Mouse (Mus musculus): Measurements from ENCODE around the gene Olfr891. TPM values are rescaled to one million over a fixed set of nuclear protein-coding genes. Genes with fewer than 3 reads are reported as not detected.
"Not testable (repeated sequence)": the region's sequence is repeated elsewhere in the genome, so short reads cannot be mapped to it uniquely, and the experiment has no call there.

The Olfr891 gene
- total RNA-seq (2014; rRNA removed) (not detected in 2 replicates), polyA plus RNA-seq (2012; rRNA removed) (not detected in 2 replicates)

DNA sequence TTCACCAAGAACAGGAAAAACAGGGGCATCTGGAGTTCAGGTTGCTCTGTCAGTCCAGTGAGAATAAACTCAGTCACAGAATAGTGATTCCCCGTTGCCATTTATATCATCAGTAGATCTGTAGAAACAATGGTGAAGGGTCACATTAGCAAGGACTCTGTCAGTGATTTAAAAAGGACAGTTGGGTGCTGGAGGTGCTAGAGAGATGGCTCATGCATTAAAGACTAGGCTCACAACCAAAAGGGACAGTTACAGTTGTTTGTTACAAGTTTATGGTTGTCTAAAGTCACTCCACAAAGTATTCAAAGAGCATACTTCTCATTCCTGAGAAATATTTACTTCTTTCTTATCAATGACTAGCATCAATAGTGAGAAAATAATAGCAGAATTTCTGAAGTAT is at the start of gene Olfr891:
Gene Olfr891, minus strand, starts transcription at position 101 of the 400 bp plus-strand sequence.
- no peak within 1 kb of the TSS for H3K27ac ChIP-seq (replicated peaks; ENCODE audit: insufficient read depth, low read depth, low read length)
- 69% methylated on average over 1 of the region's 1 CpGs for WGBS
- no peaks in the 10 kb centered on the region for H3K27me3 ChIP-seq (ENCODE audit: control insufficient read depth, insufficient read depth, low read length)
- no peaks in the 10 kb centered on the region for H3K79me2 ChIP-seq (ENCODE audit: control insufficient read depth, insufficient read depth, low read length)
- no peaks in the 10 kb centered on the region for H3K36me3 ChIP-seq (ENCODE audit: control insufficient read depth, insufficient read depth, low read length)
- no peak within 1 kb of the TSS for H3K9ac ChIP-seq (ENCODE audit: low read depth, low read length)
- no peak within 1 kb of the TSS for H3K4me3 ChIP-seq (ENCODE audit: insufficient read depth, low read depth, low read length)
- no peak for DNase-seq (ENCODE audit: extremely low read depth, low read depth, low spot score)
- no peaks in the 10 kb centered on the region for H3K4me1 ChIP-seq (ENCODE audit: control insufficient read depth, insufficient read depth, low read length)
- TF ChIP-seq POLR2A (IDR thresholded peaks at IDR 0.05; ENCODE audit: extremely low read depth, insufficient read depth, low read length): no peak
- TF ChIP-seq CTCF (IDR thresholded peaks at IDR 0.05; ENCODE audit: low read depth, low read length): no peak

DNA sequence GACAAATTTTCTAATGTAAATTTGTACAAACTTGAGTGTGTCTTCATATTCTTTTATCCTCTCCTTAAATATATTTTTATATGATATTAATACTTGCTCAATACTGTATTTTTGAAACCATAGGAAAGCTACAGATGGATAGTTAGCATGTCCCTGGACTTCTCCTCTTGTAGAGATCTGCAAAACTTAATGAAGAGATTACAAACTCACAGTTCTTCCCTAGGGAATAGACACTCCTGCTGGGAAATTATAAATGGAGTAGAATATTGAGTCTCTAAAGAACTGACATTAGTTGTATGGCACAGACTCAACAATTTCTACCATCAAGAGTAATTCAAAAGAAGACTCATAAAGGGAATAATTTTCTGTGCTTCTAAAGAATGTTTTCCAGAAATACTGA is 37.1 kb upstream of the Olfr891 start, which contains the start of gene Olfr894:
Gene Olfr894, plus strand, starts transcription at position 301 of the 400 bp plus-strand sequence.
- Histone ChIP-seq H3K4me3 (ENCODE audit: insufficient read depth, low read depth, low read length) (no peak within 1 kb of the TSS), H3K9ac (ENCODE audit: low read depth, low read length) (no peak within 1 kb of the TSS), H3K27me3 (ENCODE audit: control insufficient read depth, insufficient read depth, low read length) (no peaks in the 10 kb centered on the region), H3K27ac (replicated peaks; ENCODE audit: insufficient read depth, low read depth, low read length) (no peak within 1 kb of the TSS), H3K4me1 (ENCODE audit: control insufficient read depth, insufficient read depth, low read length) (no peaks in the 10 kb centered on the region), H3K36me3 (ENCODE audit: control insufficient read depth, insufficient read depth, low read length) (no peaks in the 10 kb centered on the region), H3K79me2 (ENCODE audit: control insufficient read depth, insufficient read depth, low read length) (no peaks in the 10 kb centered on the region)
- TF ChIP-seq CTCF (IDR thresholded peaks at IDR 0.05; ENCODE audit: low read depth, low read length) (no peak), POLR2A (IDR thresholded peaks at IDR 0.05; ENCODE audit: extremely low read depth, insufficient read depth, low read length) (no peak)
- DNase-seq (ENCODE audit: extremely low read depth, low read depth, low spot score): no peak

DNA sequence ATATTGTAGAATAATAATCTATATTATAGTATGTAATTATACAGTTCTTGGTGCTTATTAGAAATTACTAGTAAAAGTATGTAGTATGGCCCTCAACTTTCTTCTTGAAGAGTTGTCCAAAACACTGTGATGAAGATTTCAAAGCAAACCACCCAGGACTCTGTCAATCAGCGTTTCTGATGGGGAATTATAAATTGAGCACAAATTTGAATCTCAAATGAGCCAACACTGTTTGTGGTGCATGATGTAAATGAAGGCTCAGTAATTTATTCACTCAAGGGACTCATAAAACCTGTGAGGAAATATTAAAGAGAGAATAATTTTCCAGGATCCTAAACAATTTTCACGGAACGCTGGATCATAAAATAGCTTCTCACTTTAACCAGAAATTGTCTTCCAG is 27.4 kb upstream of the Olfr891 start, which contains the start of gene Olfr893:
Gene Olfr893, plus strand, starts transcription at position 301 of the 400 bp plus-strand sequence.
- no peak for DNase-seq (ENCODE audit: extremely low read depth, low read depth, low spot score)
- Histone ChIP-seq H3K27me3 (ENCODE audit: control insufficient read depth, insufficient read depth, low read length) (no peaks in the 10 kb centered on the region), H3K79me2 (ENCODE audit: control insufficient read depth, insufficient read depth, low read length) (no peaks in the 10 kb centered on the region), H3K4me3 (ENCODE audit: insufficient read depth, low read depth, low read length) (no peak within 1 kb of the TSS), H3K4me1 (ENCODE audit: control insufficient read depth, insufficient read depth, low read length) (no peaks in the 10 kb centered on the region), H3K9ac (ENCODE audit: low read depth, low read length) (no peak within 1 kb of the TSS), H3K36me3 (ENCODE audit: control insufficient read depth, insufficient read depth, low read length) (no peaks in the 10 kb centered on the region), H3K27ac (replicated peaks; ENCODE audit: insufficient read depth, low read depth, low read length) (no peak within 1 kb of the TSS)
- WGBS: 80% methylated on average over 3 of the region's 3 CpGs
- TF ChIP-seq POLR2A (IDR thresholded peaks at IDR 0.05; ENCODE audit: extremely low read depth, insufficient read depth, low read length): no peak
- no peak for TF ChIP-seq CTCF (IDR thresholded peaks at IDR 0.05; ENCODE audit: low read depth, low read length)

DNA sequence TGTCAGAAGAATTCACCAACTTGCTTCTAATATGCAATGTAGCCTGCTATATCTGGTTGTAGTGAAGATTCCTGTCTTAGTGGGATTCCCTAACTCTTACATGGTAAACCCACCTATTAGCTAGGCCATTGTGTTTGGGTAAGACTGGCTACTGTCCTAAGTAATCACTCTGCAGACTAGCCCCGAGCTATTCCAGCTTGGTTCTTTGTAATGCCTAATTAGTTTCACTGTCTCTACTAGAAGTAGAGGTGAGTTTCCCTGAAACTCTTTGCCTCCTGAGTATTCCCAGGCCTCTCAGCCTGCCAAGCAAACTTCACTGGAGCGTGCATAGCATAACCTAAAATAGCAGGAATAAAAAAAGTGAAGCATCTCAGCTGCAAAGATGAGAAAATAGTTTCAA is 12.3 kb downstream of the Olfr891 start:
- H3K4me1 ChIP-seq (ENCODE audit: control insufficient read depth, insufficient read depth, low read length); H3K27ac ChIP-seq (replicated peaks; ENCODE audit: insufficient read depth, low read depth, low read length); DNase-seq (ENCODE audit: extremely low read depth, low read depth, low spot score); H3K36me3 ChIP-seq (ENCODE audit: control insufficient read depth, insufficient read depth, low read length); H3K27me3 ChIP-seq (ENCODE audit: control insufficient read depth, insufficient read depth, low read length); H3K4me3 ChIP-seq (ENCODE audit: insufficient read depth, low read depth, low read length); H3K79me2 ChIP-seq (ENCODE audit: control insufficient read depth, insufficient read depth, low read length); H3K9ac ChIP-seq (ENCODE audit: low read depth, low read length): not testable (repeated sequence)
- 38% methylated on average over 2 of the region's 2 CpGs for WGBS

DNA sequence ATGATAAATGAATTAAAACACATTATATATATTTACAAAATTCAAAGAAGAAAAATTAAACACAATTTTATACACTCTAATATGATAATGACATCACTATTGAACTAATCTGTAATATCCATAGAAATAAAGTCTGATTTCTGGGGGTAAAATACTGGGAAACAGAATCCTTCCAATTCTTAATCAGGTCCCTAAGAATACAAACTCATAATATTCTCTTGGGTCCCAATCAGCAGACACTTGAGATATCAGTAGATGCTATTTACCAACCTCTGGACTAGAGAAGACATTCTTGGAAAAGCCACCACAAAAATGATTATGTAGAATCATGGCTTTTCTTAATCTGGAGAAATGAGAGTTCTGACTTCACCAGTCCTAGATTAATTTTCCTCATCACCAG is 38.4 kb downstream of the Olfr891 start, which contains the start of gene Olfr890:
Gene Olfr890, plus strand, starts transcription at position 301 of the 400 bp plus-strand sequence.
- Histone ChIP-seq H3K79me2 (ENCODE audit: control insufficient read depth, insufficient read depth, low read length) (no peaks in the 10 kb centered on the region), H3K4me3 (ENCODE audit: insufficient read depth, low read depth, low read length) (no peak within 1 kb of the TSS), H3K27me3 (ENCODE audit: control insufficient read depth, insufficient read depth, low read length) (no peaks in the 10 kb centered on the region), H3K36me3 (ENCODE audit: control insufficient read depth, insufficient read depth, low read length) (no peaks in the 10 kb centered on the region), H3K4me1 (ENCODE audit: control insufficient read depth, insufficient read depth, low read length) (no peaks in the 10 kb centered on the region), H3K9ac (ENCODE audit: low read depth, low read length) (no peak within 1 kb of the TSS), H3K27ac (replicated peaks; ENCODE audit: insufficient read depth, low read depth, low read length) (no peak within 1 kb of the TSS)
- DNase-seq (ENCODE audit: extremely low read depth, low read depth, low spot score): no peak
- TF ChIP-seq CTCF (IDR thresholded peaks at IDR 0.05; ENCODE audit: low read depth, low read length) (no peak), POLR2A (IDR thresholded peaks at IDR 0.05; ENCODE audit: extremely low read depth, insufficient read depth, low read length) (no peak)

Other genes starting within 250 kb of the Olfr891 start
- not detected in 2 replicates for gene Olfr881, start 189.0 kb downstream of the Olfr891 start, total RNA-seq (2014; rRNA removed)
- gene Olfr881, start 189.0 kb downstream of the Olfr891 start, polyA plus RNA-seq (2012; rRNA removed): not detected in 2 replicates
- gene Olfr883, start 155.0 kb downstream of the Olfr891 start, total RNA-seq (2014; rRNA removed): not detected in 2 replicates
- gene Olfr883, start 155.0 kb downstream of the Olfr891 start, polyA plus RNA-seq (2012; rRNA removed): not detected in 2 replicates
- not detected in 2 replicates for gene Olfr884, start 134.3 kb downstream of the Olfr891 start, total RNA-seq (2014; rRNA removed)
- not detected in 2 replicates for gene Olfr884, start 134.3 kb downstream of the Olfr891 start, polyA plus RNA-seq (2012; rRNA removed)
- gene Olfr885, start 119.5 kb downstream of the Olfr891 start, total RNA-seq (2014; rRNA removed): not detected in 2 replicates
- gene Olfr885, start 119.5 kb downstream of the Olfr891 start, polyA plus RNA-seq (2012; rRNA removed): not detected in 2 replicates
- gene Olfr887, start 96.7 kb downstream of the Olfr891 start, total RNA-seq (2014; rRNA removed): not detected in 2 replicates
- not detected in 2 replicates for gene Olfr887, start 96.7 kb downstream of the Olfr891 start, polyA plus RNA-seq (2012; rRNA removed)
- gene Olfr888, start 72.7 kb downstream of the Olfr891 start, total RNA-seq (2014; rRNA removed): not detected in 2 replicates
- not detected in 2 replicates for gene Olfr888, start 72.7 kb downstream of the Olfr891 start, polyA plus RNA-seq (2012; rRNA removed)
- not detected in 2 replicates for gene Olfr889, start 65.6 kb downstream of the Olfr891 start, total RNA-seq (2014; rRNA removed)
- not detected in 2 replicates for gene Olfr889, start 65.6 kb downstream of the Olfr891 start, polyA plus RNA-seq (2012; rRNA removed)
- not detected in 2 replicates for gene Olfr890, start 38.3 kb downstream of the Olfr891 start, total RNA-seq (2014; rRNA removed)
- gene Olfr890, start 38.3 kb downstream of the Olfr891 start, polyA plus RNA-seq (2012; rRNA removed): not detected in 2 replicates
- not detected in 2 replicates for gene Olfr893, start 27.5 kb upstream of the Olfr891 start, total RNA-seq (2014; rRNA removed)
- not detected in 2 replicates for gene Olfr893, start 27.5 kb upstream of the Olfr891 start, polyA plus RNA-seq (2012; rRNA removed)
- gene Olfr894, start 37.2 kb upstream of the Olfr891 start, total RNA-seq (2014; rRNA removed): not detected in 2 replicates
- not detected in 2 replicates for gene Olfr894, start 37.2 kb upstream of the Olfr891 start, polyA plus RNA-seq (2012; rRNA removed)
- gene Olfr143, start 72.0 kb upstream of the Olfr891 start, total RNA-seq (2014; rRNA removed): not detected in 2 replicates
- not detected in 2 replicates for gene Olfr143, start 72.0 kb upstream of the Olfr891 start, polyA plus RNA-seq (2012; rRNA removed)
- gene Olfr895, start 87.0 kb upstream of the Olfr891 start, total RNA-seq (2014; rRNA removed): not detected in 2 replicates
- not detected in 2 replicates for gene Olfr895, start 87.0 kb upstream of the Olfr891 start, polyA plus RNA-seq (2012; rRNA removed)
- not detected in 2 replicates for gene Olfr896-ps1, start 110.3 kb upstream of the Olfr891 start, total RNA-seq (2014; rRNA removed)
- gene Olfr896-ps1, start 110.3 kb upstream of the Olfr891 start, polyA plus RNA-seq (2012; rRNA removed): not detected in 2 replicates
- gene Olfr25, start 148.2 kb upstream of the Olfr891 start, total RNA-seq (2014; rRNA removed): not detected in 2 replicates
- not detected in 2 replicates for gene Olfr25, start 148.2 kb upstream of the Olfr891 start, polyA plus RNA-seq (2012; rRNA removed)
- gene Olfr898, start 167.6 kb upstream of the Olfr891 start, total RNA-seq (2014; rRNA removed): not detected in 2 replicates
- gene Olfr898, start 167.6 kb upstream of the Olfr891 start, polyA plus RNA-seq (2012; rRNA removed): not detected in 2 replicates
- gene Olfr250, start 186.1 kb upstream of the Olfr891 start, total RNA-seq (2014; rRNA removed): not detected in 2 replicates
- not detected in 2 replicates for gene Olfr250, start 186.1 kb upstream of the Olfr891 start, polyA plus RNA-seq (2012; rRNA removed)
- not detected in 2 replicates for gene Olfr251, start 196.3 kb upstream of the Olfr891 start, total RNA-seq (2014; rRNA removed)
- gene Olfr251, start 196.3 kb upstream of the Olfr891 start, polyA plus RNA-seq (2012; rRNA removed): not detected in 2 replicates
- not detected in 2 replicates for gene Olfr147, start 220.9 kb upstream of the Olfr891 start, total RNA-seq (2014; rRNA removed)
- gene Olfr147, start 220.9 kb upstream of the Olfr891 start, polyA plus RNA-seq (2012; rRNA removed): not detected in 2 replicates
- gene Olfr901, start 248.6 kb upstream of the Olfr891 start, total RNA-seq (2014; rRNA removed): not detected in 2 replicates
- gene Olfr901, start 248.6 kb upstream of the Olfr891 start, polyA plus RNA-seq (2012; rRNA removed): not detected in 2 replicates

Measured in liver, adult 2 months (tissue).